Mouse (Mus musculus) thymus, adult 2 months (tissue): ENCODE results near the gene Eid1.

Source experiments
- CTCF ChIP-seq: fragments of 200-500 bp; IDR thresholded peaks from 2 replicates; pipeline ENCODE4 v1.5.1; 2012; ENCODE audit warnings: mild to moderate bottlenecking, control low read depth, low read length, moderate library complexity, borderline replicate concordance; ENCODE audit not compliant: control insufficient read depth, poor library complexity, insufficient read depth; ENCODE audit errors: extremely low read depth
- POLR2A ChIP-seq: fragments of 200-500 bp; IDR thresholded peaks from 2 replicates; pipeline ENCODE4 v1.6.1; 2012; ENCODE audit warnings: mild to moderate bottlenecking, low read length, control low read depth, moderate library complexity; ENCODE audit not compliant: control insufficient read depth, poor library complexity, insufficient read depth; ENCODE audit errors: extremely low read depth

GRCm38 (mm10) chr2:125624127-125624685, 48.7 kb upstream of the Eid1 start:
- TF ChIP-seq POLR2A (no peak), CTCF (no peak)
